Mouse (Mus musculus): Measurements from ENCODE around the gene Cxcl17.

Gene Cxcl17

GRCm38 (mm10) chr7:25368333-25368732 is 44.4 kb downstream of the Cxcl17 start:
- DNase-seq (ENCODE audit: low spot score) = no peak

DNA sequence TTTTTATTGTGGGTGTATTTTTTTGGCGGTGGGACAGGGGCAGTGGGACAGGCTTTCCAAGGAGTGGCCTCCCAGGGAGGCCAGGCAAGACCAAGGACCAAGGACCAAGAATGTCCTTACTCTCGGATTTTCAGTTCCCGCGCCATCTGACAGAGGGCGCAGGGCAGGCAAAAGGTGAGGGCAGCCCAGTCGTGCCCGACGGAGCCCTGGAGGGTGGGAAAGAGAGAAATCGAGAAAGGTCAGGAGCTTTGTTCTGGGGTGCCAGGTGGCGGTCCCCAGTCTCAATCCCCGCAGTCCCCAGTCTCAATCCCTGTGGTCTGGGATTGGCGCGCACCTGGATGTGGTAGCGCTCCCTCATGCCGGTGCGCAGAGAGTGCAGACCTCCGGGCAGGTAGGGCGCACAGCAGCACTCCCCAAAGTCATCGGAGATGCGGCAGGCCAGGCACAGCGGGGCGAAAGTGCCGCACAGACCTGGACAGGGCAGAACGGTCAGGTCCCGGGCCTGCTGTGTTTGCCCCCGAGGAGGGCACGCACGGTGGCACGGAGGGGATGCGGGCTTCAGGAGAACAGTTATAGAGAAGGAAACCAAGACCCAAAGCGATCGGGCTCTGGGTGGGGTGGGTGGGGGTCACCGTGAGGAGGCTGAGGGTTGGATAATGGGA is 44.9 kb downstream of the Cxcl17 start:
- no peak for DNase-seq (ENCODE audit: low spot score)

- no peak for DNase-seq (ENCODE audit: low spot score)
These were observed 46.6 kb downstream of the Cxcl17 start for GRCm38 (mm10) chr7:25365937-25366625.

- DNase-seq (ENCODE audit: low spot score) = no peak
These were observed 49.1 kb downstream of the Cxcl17 start for GRCm38 (mm10) chr7:25363632-25364031.

- DNase-seq (ENCODE audit: low spot score) = no peak
These were observed 49.5 kb downstream of the Cxcl17 start for GRCm38 (mm10) chr7:25363151-25363550.

DNA sequence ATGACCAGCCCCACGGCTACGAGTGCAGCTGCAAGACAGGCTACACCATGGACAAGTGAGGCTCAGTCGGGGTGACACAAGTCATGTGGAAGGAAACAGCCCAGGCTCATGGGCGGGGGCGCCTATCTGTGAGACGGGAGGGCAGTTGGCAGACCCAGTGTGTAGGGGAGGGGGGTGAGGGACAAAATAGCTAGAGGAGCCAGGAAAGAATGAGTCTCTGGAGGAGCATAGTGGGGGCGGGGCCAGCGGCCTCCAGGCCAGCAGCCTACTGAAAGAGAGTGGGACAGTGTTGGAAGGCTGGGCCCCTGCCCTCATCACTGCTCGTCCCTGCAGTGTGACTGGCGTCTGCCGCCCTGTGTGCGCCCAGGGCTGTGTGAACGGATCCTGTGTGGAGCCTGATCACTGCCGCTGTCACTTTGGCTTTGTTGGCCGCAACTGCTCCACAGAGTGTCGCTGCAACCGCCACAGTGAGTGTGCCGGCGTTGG is 53.9 kb downstream of the Cxcl17 start:
- DNase-seq (ENCODE audit: low spot score) = no peak

All from testis, postnatal 10 days (tissue).